Mouse (Mus musculus): ENCODE measurements around the gene Tnfsf12. TPM values are rescaled to one million over a fixed set of nuclear protein-coding genes. Genes with fewer than 3 reads are reported as not detected.

The Tnfsf12 gene
- polyA plus RNA-seq, 1 experiment: 16.3 TPM

DNA sequence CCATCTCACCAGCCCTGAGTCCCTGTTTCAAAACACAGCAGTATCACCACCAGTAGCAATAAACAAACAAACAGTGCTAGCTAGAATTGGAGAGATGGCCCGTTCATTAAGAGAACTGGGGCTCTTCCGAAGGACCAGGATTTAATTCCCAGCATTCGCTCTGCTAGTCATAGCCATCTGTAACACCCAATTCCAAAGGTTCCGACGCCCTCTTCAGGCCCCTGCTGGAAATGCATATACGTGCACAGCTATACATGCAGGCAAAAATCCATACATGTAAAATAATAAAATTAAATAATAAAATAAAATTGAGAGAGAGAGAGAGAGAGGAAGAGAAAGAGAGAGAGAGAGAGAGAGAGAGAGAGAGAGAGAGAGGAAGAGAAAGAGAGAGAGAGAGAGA, 23.8 kb upstream of the Tnfsf12 start:
- 79% methylated on average over 6 of the region's 6 CpGs for WGBS
- H3K4me1 ChIP-seq (replicated peaks; ENCODE audit: control insufficient read depth, insufficient read depth, low read length): no peaks in the 10 kb centered on the region
- no peak overlapping the region for H3K4me3 ChIP-seq (ENCODE audit: control insufficient read depth, insufficient read depth, low read length)
- H3K27ac ChIP-seq (ENCODE audit: control insufficient read depth, insufficient read depth, low read length): no peak overlapping the region
- H3K36me3 ChIP-seq (ENCODE audit: control insufficient read depth, insufficient read depth, low read length): no peaks in the 10 kb centered on the region
- H3K27me3 ChIP-seq (ENCODE audit: control insufficient read depth, insufficient read depth, low read length): no peaks in the 10 kb centered on the region
- no peak for DNase-seq
- TF ChIP-seq POLR2A (IDR thresholded peaks at IDR 0.05; ENCODE audit: control insufficient read depth, extremely low read depth, insufficient read depth, low read length, poor library complexity): no peak
- no peak for TF ChIP-seq CTCF (IDR thresholded peaks at IDR 0.05; ENCODE audit: borderline replicate concordance, control insufficient read depth, extremely low read depth, insufficient read depth, low read length, poor library complexity)

DNA sequence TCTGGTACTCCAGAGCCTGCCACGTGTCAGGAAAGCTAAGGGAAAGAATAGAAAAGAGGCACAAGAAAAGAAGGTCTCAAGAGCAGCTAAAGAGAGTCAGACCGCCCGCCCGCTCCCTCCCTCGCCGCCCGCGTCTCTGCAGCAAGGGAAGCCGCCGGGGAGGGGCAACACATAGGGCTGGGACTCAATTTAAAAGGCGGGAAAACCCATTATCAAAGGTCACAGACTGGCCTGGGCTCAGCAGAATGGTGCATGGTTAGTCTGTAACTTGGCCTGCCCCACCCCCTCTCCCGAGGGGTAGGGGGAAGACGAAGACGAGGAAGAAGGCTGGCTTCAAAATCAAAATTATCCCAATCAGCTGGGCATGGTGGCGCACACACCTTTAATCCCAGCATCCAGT, 23.0 kb upstream of the Tnfsf12 start:
- Histone ChIP-seq H3K4me1 (replicated peaks; ENCODE audit: control insufficient read depth, insufficient read depth, low read length) (no peaks in the 10 kb centered on the region), H3K4me3 (ENCODE audit: control insufficient read depth, insufficient read depth, low read length) (no peak overlapping the region), H3K27me3 (ENCODE audit: control insufficient read depth, insufficient read depth, low read length) (no peaks in the 10 kb centered on the region), H3K36me3 (ENCODE audit: control insufficient read depth, insufficient read depth, low read length) (no peaks in the 10 kb centered on the region), H3K27ac (ENCODE audit: control insufficient read depth, insufficient read depth, low read length) (no peak overlapping the region)
- DNase-seq: no peak
- WGBS: 83% methylated on average over 15 of the region's 15 CpGs
- TF ChIP-seq POLR2A (IDR thresholded peaks at IDR 0.05; ENCODE audit: control insufficient read depth, extremely low read depth, insufficient read depth, low read length, poor library complexity) (no peak), CTCF (IDR thresholded peaks at IDR 0.05; ENCODE audit: borderline replicate concordance, control insufficient read depth, extremely low read depth, insufficient read depth, low read length, poor library complexity) (no peak)

GRCm38 (mm10) chr11:69716953-69717352, 21.3 kb upstream of the Tnfsf12 start:
- DNase-seq: no peak
- H3K36me3 ChIP-seq (ENCODE audit: control insufficient read depth, insufficient read depth, low read length): no peaks in the 10 kb centered on the region
- no peak overlapping the region for H3K27ac ChIP-seq (ENCODE audit: control insufficient read depth, insufficient read depth, low read length)
- no peaks in the 10 kb centered on the region for H3K4me1 ChIP-seq (replicated peaks; ENCODE audit: control insufficient read depth, insufficient read depth, low read length)
- no peaks in the 10 kb centered on the region for H3K27me3 ChIP-seq (ENCODE audit: control insufficient read depth, insufficient read depth, low read length)
- 91% methylated on average over 4 of the region's 4 CpGs for WGBS
- no peak overlapping the region for H3K4me3 ChIP-seq (ENCODE audit: control insufficient read depth, insufficient read depth, low read length)
- no peak for TF ChIP-seq POLR2A (IDR thresholded peaks at IDR 0.05; ENCODE audit: control insufficient read depth, extremely low read depth, insufficient read depth, low read length, poor library complexity)
- no peak for TF ChIP-seq CTCF (IDR thresholded peaks at IDR 0.05; ENCODE audit: borderline replicate concordance, control insufficient read depth, extremely low read depth, insufficient read depth, low read length, poor library complexity)

DNA sequence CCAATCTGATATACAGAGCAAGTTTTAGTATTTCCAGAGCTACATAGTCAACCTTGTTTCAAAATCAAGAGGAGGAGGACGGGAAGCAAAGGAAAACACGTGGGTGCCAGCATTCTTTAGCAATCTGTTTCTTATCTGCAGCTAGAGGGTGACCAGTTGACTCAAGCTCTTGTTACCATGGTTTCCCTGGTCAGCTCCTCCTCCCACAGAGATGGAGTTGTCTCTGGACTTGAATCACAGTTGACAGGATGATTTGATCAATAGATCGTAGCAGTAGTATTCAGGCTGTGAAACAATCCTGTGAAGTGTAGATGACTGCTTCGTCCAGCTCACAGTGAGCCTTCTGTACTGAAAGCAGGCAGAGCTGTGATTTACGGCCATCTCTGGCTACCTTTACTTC, 20.3 kb upstream of the Tnfsf12 start:
- Histone ChIP-seq H3K4me3 (ENCODE audit: control insufficient read depth, insufficient read depth, low read length) (no peak overlapping the region), H3K4me1 (replicated peaks; ENCODE audit: control insufficient read depth, insufficient read depth, low read length) (no peaks in the 10 kb centered on the region), H3K36me3 (ENCODE audit: control insufficient read depth, insufficient read depth, low read length) (no peaks in the 10 kb centered on the region), H3K27ac (ENCODE audit: control insufficient read depth, insufficient read depth, low read length) (no peak overlapping the region), H3K27me3 (ENCODE audit: control insufficient read depth, insufficient read depth, low read length) (no peaks in the 10 kb centered on the region)
- DNase-seq: no peak
- 59% methylated on average over 5 of the region's 5 CpGs for WGBS
- TF ChIP-seq CTCF (IDR thresholded peaks at IDR 0.05; ENCODE audit: borderline replicate concordance, control insufficient read depth, extremely low read depth, insufficient read depth, low read length, poor library complexity) (no peak), POLR2A (IDR thresholded peaks at IDR 0.05; ENCODE audit: control insufficient read depth, extremely low read depth, insufficient read depth, low read length, poor library complexity) (no peak)

DNA sequence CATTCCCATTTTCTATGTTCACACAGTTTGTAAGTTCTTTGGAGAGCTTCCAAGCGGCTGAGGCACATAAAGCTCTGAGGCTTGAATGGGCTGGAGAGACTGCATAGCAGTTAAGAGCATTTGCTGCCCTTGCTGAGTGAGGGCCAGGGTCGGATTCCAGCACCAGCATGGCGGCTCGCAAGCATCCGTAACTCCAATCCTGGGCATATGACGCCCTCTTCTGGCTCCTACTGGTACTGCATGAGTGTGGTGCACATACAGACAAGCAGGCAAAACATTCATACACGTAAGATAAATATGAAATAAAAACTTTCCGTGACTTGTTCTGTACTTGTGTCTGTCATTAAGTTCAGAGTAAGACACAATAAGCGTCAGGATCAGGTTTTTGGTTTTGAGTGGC, 19.8 kb upstream of the Tnfsf12 start:
- no peak for DNase-seq
- Histone ChIP-seq H3K4me1 (replicated peaks; ENCODE audit: control insufficient read depth, insufficient read depth, low read length) (no peaks in the 10 kb centered on the region), H3K27me3 (ENCODE audit: control insufficient read depth, insufficient read depth, low read length) (no peaks in the 10 kb centered on the region), H3K27ac (ENCODE audit: control insufficient read depth, insufficient read depth, low read length) (no peak overlapping the region), H3K36me3 (ENCODE audit: control insufficient read depth, insufficient read depth, low read length) (no peaks in the 10 kb centered on the region), H3K4me3 (ENCODE audit: control insufficient read depth, insufficient read depth, low read length) (no peak overlapping the region)
- TF ChIP-seq POLR2A (IDR thresholded peaks at IDR 0.05; ENCODE audit: control insufficient read depth, extremely low read depth, insufficient read depth, low read length, poor library complexity) (no peak), CTCF (IDR thresholded peaks at IDR 0.05; ENCODE audit: borderline replicate concordance, control insufficient read depth, extremely low read depth, insufficient read depth, low read length, poor library complexity) (peak; percentile 70; the same call in 1 of the 2 replicates)
- WGBS: 85% methylated on average over 9 of the region's 9 CpGs

DNA sequence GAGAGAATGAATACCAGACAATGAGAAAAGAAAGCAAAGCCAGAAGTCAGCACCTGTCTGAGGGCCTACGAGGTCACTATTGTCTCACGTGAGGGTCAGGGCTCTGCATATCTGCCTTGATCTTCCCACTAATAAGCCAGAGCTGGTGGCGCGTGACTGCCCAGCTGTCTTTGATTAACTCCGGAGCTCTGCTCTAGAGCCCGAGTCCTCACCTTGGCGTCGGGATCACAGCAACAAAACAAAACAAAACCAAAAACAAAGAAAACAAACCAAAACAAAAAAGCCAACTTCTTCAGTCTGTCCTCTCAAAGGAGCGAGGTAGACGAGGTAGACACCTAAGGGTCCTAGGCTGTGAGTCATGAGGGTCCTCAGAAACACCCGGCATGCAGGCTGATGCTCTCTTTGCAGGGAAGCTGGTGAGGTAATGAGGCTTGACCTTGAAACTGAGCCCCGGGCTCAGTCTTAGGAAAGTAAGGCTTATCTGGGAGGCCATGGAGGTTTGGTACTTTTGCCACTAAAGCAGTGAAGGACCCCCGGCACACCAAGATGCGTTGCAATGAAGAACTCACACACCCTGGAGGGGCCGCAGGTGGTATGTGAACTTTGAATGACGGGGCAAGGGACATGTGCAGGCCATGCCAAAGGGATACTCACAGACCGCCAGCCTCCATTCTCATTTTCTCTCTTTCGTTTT, 19.1 kb upstream of the Tnfsf12 start:
- no peak for TF ChIP-seq POLR2A (IDR thresholded peaks at IDR 0.05; ENCODE audit: control insufficient read depth, extremely low read depth, insufficient read depth, low read length, poor library complexity)
- no peak for TF ChIP-seq CTCF (IDR thresholded peaks at IDR 0.05; ENCODE audit: borderline replicate concordance, control insufficient read depth, extremely low read depth, insufficient read depth, low read length, poor library complexity)
- Histone ChIP-seq H3K27me3 (ENCODE audit: control insufficient read depth, insufficient read depth, low read length) (no peaks in the 10 kb centered on the region), H3K27ac (ENCODE audit: control insufficient read depth, insufficient read depth, low read length) (no peak overlapping the region), H3K36me3 (ENCODE audit: control insufficient read depth, insufficient read depth, low read length) (no peaks in the 10 kb centered on the region), H3K4me1 (replicated peaks; ENCODE audit: control insufficient read depth, insufficient read depth, low read length) (no peaks in the 10 kb centered on the region), H3K4me3 (ENCODE audit: control insufficient read depth, insufficient read depth, low read length) (no peak overlapping the region)
- 93% methylated on average over 18 of the region's 18 CpGs for WGBS
- DNase-seq: no peak
